Mouse (Mus musculus) layer of hippocampus, adult 18-20 months (tissue): ENCODE results near the gene Cacna2d3. TPM values are rescaled to one million over a fixed set of nuclear protein-coding genes. Genes with fewer than 3 reads are reported as not detected.

ENCODE experiments used
- DNase-seq, 2 experiments: peaks; one replicate each; pipeline ENCODE4 v3.0.0; 2022; ENCODE audit warnings: low spot score in 2 of 2
- total RNA-seq, 2 experiments: library from RNA; stranded (reverse); gene quantifications; 2 replicates each; pipeline ENCODE4 v1.2.3; 2021

The Cacna2d3 gene
- total RNA-seq, 2 experiments from 2014 or later, result 85.8 to 89.9 TPM

DNA sequence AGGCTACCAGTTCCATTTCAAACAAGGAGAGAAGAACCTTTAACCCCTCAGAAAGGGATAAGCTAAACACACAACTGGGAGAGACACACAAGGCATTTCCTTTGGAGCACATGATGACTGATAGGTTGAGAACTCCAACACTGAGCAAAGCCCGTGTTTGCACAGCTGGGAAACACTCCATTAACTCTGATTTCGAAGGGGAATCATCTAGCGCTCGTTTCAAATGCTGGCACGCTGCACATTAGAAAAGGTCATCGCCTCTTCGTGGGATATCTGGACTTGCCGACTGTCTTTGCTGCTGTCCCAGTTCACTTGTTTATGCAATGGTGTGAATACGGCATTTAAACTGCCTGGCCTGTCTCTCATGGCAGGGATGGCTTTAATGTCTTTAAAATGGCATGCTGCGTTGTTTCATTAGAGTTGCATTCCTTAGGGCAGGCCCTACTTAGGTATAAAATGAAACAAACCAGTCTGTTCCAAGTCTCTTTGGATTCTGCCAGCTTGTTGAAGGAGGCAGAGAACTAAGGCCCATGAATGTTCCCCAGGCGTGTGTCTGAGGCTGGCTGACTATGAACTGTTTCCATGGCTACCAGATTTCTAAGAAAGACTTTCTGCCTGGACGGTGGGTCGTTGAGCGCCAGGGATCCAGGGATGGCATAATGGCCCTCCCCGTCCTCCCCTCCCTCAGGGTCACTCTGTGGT, 542.8 kb downstream of the Cacna2d3 start:
- DNase-seq, result peak in 1 of 2 experiments; percentile 61

DNA sequence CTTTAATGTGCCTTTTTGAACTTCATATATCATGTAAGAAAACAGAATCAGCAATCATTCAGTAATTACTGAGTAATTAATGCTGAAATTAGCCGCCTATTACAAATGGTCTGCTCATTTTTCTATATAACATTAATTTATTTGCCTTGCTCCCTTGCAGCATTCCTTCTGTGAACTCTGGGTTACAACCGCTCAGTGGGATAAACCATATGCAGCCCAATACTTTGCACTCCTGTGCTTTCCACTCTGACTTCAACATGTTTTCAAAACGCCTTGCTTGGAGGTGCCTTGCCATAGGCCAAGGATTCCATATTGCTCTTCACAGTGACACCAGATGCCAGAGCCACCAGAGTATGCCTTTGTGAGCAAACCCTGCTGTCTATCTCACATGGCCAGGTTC, 546.9 kb downstream of the Cacna2d3 start:
- DNase-seq, result no peak

DNA sequence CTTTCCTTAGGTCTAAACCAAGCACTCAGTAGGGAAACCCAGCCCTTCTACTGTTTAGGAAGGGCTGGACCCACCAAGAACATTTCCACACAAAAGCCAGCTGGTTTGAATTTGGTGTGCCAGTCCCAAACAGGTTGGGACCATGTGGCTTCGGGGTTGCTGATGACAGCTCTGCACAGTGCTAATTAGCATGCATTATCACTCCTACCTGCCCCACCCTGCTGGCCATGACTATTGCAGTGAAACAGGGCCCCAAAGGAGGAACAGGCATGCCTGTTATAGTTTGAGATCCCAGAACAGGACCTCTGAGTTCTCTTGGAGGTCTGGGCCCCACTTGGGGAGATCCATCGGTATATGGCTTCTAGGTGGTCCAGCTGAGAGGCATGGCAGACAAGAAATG, 549.5 kb downstream of the Cacna2d3 start:
- no peak for DNase-seq

DNA sequence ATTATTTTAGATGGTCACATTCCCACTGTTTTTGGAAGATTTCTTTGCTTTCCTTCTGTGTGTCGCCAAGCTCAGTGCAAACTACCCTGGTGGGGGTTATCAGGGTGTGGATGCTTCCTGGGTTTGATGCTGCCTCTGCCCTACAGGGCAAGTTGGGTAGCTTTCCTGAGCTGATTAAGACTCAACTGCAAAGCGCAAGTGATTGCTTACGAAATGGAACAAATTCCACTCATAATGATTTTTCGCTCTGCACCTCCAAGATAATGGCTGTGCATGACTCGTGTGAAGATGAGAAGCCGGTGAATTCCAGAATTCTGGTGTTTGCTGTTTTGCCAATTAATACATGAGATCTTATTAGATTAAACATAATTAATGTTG, 557.0 kb downstream of the Cacna2d3 start:
- DNase-seq, result no peak

DNA sequence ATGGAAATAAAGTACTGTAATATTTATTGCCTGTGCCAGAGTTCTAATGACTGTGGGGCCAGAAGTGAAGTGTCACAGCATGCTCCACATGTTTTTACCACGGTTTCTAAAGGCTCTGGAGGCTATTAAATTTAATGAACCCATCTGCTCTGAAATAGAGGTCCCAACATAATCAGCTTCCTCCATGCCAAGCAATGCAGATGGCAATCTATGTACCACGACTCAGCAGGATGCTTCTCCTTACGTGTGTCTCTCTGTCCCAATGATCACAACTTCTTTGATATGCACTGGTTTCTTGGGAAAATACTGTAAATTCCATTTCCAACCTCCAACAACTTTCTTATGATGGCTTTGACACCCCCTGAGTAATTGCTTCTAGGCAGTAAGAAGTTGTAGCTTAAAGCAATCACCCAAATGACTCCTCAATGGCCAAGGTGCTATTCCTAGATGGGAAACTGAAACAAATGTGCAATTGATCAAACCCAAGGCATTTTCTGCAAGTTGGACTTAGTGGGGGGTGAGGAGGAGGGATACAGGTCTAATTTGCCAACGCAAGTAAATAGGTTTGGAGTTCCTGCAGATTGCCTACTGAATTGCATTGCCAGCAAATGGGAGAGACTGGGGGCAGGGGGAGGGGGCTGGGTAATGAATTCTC, 557.5 kb downstream of the Cacna2d3 start:
- DNase-seq, result no peak

DNA sequence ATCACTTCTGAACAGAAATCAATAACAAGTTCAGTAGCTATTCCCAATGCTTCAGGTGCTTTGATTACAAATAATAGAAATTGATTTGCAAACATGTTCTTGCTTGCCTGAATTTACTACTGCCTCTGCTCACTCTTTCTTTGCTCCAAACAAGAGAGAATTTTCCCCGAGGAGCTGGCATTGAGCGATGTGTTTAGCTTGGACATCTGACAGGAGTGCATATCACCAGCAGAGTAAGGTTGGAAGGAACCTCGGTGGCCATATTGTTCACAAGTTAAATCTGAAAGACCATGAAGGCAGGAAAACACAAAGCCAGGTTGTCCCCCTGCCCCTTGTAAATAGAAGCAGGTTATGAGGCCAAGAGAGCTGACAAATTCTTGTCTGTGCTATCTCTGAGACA, 561.9 kb downstream of the Cacna2d3 start:
- DNase-seq, result no peak

DNA sequence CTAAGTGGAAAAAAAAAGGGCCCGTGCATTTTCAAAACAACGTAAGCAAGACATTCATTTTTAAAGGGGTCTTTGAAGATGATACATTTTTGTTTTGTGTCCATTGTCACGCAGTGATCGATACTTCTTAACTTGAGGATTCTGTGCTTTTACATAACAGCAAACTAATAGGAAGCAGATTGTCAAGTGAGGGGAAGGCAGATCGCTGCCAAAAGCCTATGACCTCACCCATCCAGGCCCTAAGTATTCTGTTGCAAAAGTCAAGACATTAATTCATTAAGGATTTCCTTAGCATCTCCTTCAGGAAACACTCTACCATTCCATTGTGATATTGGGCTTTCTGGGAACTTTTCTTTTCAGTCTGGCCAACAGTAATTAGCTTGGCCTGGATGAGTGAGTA, 564.6 kb downstream of the Cacna2d3 start:
- DNase-seq, result no peak

DNA sequence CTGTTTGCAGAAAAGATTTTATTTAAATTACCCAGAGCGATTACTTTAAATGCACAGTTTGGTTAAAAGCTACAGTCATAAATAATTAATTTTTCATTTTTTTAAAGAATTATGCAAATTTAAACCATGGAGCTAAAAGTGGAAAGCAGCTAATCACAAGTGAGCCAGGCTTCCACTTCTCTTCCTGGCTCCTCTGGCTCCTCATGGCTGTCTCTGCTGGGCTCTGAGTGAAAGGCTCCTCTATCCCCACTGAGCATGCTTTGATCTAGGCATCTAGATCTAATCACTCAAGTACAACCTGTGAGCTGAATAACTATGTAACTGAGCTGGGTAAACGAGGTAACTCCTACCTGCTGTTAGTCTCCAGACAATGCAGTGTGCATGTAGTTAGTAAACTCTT, 577.5 kb downstream of the Cacna2d3 start:
- DNase-seq, result no peak

DNA sequence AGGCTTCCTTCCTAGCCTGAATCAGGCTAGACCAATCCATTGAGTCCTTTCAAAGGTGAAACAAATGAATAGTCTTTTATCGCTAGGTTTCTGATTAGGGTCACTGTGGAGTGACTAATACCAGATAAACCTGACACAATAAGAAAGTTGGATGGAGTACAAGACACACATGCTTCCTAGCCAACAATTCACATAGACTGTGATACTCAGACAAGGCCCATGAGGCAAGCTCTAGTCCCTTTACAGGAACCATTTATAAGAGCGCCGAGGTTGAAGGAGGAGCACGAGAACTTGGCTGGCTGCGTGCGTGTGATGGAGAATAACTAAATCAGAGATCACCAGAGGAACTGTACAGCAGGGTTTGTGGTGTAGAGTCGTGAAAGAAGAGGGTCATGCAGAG, 584.0 kb downstream of the Cacna2d3 start:
- no peak for DNase-seq

DNA sequence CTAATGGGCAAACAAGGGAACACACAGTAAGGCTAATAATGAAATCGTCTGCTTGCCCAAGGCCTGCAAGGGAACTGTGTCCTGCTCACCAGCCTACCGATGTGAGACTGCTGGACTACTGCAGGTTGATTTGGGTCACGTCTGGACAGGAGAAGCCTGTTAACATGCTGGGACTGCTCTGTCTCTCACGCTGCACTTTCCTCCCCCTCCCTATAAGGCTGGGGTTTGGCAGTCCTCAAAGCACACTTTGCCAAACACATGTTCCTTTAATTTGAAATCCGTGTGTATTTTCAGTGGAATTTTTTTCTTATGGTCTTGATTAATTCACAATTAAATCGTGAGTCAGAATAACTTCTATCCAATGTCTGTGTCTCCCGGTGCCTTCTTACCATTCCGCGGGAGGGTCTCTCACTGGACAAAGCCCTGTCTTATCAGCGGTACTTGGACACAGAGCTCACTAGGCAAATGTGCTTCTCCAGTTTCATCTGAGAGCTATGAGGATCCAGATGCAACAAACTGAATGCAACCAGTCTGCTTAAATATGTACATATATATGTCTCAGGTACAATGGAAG, 584.6 kb downstream of the Cacna2d3 start:
- peak; percentile 29 to 57 for DNase-seq

DNA sequence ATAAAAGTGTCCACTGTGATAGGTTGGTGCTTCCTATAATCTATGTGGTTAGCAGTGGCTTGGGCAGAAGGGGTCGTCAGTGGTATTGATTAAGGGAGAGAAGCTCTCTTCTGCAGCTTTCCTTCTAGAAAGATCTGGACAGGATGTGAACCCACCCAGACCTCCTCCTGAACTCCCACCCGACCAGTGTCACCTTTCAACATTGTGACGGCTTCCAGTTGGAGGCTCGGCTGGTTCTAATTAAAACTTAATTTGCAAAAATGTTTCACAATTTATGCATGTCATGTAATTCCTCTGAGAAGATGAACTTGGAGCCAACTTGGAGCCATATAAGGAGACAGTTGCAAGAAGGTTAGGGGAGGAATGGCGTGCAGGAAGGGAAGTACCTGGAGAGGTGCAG, 586.8 kb downstream of the Cacna2d3 start:
- no peak for DNase-seq

DNA sequence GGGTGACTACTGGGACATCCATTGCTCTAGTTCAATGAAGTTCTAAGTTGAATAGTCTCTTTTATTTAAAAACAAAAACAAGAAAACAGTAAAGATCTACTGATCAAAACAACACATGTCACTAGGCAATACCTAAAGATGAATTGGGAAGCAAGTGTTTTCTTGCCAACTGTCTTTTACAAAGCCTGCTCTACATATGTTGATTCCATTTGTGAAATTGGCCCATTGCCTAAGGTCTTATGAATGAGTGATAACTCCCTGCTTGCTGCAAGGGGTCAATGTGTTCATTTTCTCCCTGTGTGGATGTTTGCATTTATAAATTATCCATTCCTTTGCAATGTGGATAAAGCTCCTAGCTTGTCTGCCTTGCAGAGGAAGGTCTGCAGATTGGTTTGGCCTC, 591.2 kb downstream of the Cacna2d3 start:
- DNase-seq, result peak in 1 of 2 experiments; percentile 45

DNA sequence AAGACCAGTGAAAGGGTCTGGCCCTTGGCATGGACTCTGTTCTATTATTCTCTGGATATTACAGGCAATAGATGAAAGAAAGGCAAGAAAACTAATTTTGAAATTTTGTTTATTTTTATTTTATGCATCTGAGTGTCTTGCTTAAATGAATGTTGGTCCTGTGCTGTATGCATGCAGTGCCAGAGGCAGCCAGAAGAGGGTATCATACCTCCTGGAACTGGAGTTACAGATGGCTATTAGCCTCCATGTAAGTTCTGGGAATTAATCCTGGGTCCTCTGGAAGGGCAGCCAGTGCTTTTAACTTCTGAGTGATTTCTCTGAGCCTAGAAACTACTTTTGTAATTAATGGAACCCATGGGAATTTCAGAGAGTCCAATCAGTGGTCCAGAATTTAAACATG, 597.8 kb downstream of the Cacna2d3 start:
- no peak for DNase-seq

DNA sequence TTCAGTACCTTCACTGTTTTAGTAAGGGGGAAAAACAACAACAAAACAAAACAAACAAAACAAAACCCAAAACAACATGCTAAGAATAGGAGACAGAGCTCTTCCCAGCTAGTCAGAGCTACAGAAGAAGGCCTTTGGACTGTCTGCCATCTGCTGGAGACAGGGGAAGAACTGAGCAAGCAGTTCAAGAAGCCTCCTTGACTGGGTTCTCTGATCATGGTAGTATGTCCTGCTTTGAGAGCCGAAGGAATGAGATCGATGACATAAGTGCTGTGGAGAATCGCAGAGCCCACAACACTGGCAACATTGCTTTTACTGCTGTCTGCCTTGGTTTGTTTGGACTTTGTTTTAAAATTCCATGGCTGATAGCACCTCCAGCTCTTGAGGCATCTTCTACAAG, 598.9 kb downstream of the Cacna2d3 start:
- DNase-seq, result no peak

DNA sequence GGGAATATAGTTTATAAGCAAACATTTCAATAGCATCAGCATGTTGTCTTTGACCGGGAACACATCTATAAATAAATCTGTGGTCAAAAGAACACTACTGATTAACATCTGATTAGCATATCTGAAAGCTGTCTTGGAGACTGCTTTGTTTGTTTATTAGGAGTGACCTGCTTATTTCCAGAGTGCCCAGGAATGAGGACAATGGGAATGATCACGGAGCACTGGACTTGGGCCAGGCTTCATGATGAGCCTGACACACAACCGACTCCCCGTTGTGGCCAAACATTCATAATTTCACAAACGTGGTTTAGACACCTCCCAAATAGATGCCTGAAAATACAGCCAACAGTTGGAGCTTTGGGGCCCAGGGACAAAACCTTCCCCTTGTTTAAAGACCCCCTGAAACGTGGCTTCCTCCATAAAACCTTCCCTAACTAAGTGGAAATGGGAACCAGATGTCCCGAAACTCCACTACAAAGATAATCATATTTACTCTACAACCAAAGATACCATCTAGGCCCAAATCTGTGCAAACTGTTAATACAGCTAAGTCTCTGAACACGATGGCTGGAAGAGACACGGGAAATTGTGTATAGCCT, 607.7 kb downstream of the Cacna2d3 start:
- DNase-seq, result no peak

DNA sequence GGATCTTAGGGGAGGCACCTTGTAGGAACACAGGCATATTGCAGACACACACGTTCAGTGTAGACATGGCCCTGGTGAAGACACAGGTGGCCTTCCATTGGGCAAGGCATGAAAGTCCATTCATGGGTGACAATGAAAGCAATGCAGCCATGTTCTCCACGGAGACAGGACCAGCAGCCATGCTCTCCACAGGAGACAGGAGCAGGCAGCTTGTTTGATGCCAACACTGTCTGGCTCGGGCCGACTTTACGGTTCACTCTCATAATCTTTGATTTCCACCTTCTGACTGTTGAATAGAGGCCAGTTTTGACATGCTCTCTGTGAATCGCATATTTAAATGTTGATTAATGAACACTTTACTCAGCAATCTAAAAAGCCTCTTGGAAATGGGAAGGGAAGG, 610.0 kb downstream of the Cacna2d3 start:
- no peak for DNase-seq

DNA sequence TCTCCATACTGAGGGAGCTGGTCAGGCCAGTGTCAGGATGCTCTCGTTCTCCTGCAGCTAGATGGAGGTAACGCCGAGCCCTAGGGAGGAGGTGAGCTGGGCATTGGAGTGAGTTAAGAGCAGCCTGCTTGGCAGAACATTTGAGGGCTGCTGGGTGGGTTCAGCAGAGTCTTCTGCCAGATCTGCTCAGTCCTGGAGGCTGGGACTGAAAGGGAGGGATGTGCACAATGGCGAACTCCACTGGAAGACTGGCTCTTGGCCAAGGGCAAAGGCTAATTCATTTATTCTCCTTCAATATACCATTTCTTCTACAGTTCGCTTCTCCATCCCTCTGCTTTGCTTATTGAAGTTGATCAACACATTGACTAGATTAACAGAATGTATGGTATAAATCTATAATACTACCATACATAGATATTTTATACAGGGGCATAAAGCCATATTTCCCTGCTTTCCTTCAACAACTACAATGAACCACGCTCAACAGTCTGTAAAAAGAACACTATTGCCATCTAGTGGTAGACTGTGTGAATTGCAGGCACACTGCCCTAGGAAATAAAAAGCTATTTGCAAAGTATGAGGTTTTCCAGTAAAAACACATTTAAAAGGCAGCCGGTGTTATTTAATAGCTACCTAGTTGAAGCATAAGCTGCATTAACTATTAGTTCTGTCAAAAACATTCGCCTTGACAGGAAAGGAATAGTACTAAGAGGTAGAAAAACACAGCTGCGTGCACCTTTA, 611.1 kb downstream of the Cacna2d3 start:
- DNase-seq, result peak in 1 of 2 experiments; percentile 59

DNA sequence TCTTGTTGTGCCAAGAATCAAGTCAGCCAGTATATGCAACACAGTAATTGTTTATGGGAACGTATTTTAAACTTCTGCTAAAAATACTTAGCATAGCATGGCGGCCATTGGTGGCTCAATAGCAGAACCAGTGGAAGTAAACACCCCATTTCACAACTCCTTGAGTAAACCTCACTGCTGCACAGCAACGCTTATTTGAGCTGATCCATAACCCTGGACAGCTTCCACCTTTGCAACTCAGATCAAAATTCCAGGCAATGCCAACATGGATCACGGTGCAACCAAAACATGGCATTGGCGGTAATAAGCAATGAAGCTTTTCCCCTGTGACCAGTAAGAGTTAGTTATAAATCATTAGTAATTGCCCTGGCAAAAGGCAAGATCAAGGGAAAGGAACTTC, 614.2 kb downstream of the Cacna2d3 start:
- DNase-seq, result no peak

DNA sequence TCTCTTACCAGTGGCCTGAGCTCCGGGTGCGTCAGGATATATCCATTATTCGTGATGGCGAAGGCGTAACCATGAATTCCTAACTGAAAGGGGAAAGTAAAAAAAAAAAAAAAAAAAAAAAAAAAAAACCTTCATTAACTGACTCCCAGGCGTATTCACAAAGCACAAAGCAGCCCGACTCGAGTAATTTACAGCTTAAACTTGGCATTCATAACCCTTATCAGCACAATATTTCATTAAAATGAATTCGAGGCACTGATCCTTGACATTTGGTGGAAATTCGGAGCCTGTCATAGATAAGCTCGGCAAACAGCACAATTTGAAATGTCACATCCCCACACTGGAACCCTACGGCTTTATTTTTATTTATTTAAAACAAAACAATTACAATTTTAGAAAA, 623.9 kb downstream of the Cacna2d3 start:
- DNase-seq, result no peak

DNA sequence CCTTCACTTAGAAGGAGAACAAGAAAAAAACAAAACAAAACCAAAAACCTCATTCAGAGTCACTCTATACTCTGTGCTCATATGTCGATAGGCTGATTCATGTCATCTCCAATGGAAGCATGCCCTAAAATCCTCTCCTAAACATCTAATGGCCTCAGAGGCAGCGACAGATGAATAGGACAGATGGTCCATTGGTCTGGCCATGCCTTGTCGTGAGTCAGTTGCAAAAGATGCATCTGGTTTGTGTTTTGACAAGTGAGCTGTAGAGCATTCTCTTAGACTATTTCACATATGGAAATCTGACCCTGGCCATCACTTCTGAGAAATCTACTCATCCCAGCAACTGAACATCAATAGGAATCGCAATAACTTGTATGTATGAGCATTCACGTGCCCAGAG, 626.2 kb downstream of the Cacna2d3 start:
- peak in 1 of 2 experiments; percentile 57 for DNase-seq

DNA sequence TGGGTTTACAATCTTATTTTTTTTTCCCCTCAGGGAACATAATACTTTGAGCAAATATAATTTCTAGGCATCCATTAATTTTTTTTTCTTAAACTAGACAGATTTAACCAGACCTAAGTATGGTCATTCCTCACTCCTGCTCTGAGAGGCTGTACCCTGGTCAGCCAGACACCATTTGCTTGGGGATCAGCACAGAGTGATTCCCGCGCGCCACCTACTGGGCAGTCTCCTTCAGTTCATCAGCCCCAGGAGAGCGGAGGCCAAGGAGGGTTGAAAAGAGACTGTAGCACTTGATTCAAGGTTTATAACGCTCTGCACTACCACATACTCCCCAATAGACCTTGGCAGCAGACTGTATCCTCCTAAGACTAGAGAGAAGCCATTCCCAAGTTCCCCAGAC, 631.6 kb downstream of the Cacna2d3 start:
- peak; percentile 45 to 80 for DNase-seq

DNA sequence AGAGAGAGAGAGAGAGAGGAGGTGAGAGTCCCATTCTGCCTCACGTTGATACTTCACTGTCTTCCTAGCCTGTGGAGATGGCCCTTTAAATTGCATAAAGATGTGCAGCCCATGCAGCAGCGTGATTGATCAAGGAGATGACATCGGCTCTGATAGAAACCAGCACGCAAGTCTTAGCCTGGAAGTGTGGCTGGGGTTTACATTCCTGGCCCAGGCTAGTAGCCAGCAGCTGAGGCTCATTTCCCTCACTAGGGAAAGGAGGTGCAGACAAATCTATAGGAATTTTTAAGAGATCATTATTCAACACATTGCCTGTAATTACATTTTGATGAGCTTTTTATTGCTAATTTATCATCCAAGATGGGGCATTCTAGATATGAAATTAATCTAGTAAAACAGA, 635.1 kb downstream of the Cacna2d3 start:
- no peak for DNase-seq
